Mouse (Mus musculus) c-Kit-positive CD71-positive TER-119-negative erythroid progenitor cells, embryonic 14.5 days (primary cell): ENCODE results near the gene Cpeb2.

Experiments
- DNase-seq: peaks from one replicate; pipeline ENCODE4 v3.0.0-alpha.2; 2013; ENCODE audit warnings: low read depth

The Cpeb2 gene

DNA sequence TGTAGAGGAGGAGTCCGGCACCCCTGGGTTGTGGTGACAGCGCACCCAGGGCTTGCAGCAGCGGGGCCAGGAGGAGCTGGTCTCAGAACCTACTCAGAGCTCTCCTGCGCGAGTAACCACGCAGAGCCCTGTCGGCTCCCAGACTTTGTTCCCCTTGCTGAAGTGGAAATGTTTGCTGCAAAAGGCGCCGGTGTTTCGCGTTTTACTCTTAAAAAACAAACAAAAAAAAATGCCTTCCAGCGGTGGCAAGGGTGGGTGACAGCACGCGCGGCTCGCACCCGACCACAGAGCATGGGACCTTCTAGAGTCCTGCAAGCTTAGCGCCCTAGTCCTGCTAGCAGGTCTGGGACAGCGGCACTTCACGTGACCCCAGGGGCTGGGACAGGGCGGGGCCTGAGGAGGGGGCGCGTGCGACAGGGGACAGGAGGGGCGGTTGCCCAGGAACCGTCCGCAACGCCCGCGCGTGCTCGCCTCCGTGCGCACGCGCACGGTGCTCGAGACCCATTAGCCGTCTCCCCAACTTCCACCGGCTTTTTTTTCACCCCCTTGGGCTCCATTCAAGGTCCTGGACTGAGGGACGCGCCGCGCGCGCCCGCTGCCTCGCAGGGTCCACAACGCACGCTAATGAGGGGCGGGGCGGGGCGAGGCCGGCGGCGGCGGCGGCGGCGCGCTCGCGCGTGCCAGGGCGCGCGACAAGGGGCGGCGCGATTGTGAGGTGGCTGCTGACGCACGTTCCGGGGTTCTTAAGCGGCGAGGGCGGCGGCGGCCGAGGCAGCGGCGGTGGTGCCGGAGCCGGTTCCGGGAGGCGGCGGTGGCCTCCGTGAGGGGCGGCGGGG, at the start of gene Cpeb2:
Cpeb2 (plus strand) TSS at position 691 of the 836 bp plus-strand sequence.
- DNase-seq = peak; percentile 52

DNA sequence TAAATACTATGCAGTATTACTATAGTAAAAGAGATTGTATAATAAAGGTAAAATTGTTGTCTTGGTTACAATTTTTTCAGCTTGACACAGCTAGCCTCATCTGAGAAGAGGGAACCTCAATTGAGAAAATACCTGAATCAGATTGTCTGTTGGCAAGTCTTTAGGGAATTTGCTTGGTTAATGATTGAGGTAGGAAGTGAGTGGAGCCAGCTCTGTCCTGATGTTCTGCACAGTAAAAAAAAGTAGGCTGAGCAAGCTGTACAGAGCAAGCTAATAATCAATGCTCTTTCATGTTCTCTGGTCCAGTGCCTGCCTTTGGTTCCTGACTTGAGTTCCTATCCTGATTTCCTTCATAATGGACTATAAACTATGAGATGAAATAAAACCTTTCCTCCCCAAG, 49.4 kb upstream of the Cpeb2 start:
- DNase-seq = no peak

- no peak for DNase-seq
These were observed 48.1 kb upstream of the Cpeb2 start for GRCm38 (mm10) chr5:43184834-43185233.

DNA sequence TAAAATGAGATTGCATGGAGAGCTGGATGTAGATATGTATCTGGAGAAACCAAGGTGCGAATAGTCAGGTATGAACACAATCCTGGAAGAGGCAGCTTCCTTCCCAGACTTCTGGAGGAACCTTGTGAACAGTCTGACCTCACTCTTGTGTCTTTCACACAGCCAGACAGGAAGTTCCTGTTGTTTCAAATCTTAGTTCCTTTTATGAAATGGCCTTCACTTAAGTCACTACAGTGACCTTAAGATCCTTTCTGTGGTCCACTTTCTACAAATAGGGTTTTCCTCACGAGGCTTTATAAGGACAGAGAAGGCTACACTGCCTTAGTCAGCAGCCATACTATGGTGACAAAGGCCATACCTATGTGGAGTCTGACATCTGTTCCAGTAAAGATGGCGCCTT, 47.5 kb upstream of the Cpeb2 start:
- no peak for DNase-seq

DNA sequence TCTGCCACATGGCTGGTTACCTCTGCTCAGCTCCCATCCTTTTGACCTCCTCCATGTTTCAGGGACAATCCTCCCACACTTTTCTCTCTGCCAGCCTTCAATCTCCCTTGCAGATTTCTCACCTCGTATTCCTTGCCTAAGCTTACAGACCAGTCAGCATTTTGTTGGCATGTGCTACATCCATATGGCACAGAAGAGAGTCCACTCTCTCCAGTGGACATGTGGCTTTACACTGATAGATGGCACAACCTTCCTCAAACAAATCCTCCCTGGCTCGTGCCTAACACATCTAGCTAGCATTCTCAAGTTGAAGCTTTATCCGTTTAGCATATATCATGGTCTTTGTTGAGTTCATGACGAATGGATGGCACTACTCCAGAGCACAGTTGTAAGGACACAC, 32.3 kb upstream of the Cpeb2 start:
- no peak for DNase-seq

DNA sequence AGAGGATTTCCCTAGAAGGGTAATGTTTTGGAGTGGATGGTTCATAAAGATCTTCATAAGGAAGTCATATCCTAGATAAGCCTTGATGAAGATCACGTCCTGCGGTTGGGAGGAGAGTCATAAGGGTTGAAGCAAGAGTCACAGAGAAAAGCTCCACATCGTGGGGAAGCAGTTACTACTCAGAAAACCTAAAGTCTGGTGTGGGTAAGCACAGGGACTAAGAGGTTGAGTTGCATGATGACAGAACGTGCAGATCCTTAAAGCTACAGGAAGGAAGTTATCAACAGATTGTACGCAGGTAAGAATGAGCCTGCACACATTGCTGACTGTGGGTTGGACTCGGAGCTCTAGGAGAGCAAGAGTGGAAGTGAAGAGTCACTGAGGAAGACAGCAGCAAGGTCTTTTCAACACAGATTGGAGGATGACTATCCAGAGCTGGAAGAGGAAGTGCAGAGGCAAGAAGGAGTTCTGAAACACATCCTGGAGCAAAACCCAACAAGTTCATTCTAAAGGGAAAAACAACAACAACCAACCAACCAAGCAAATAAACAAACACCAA, 26.4 kb upstream of the Cpeb2 start:
- no peak for DNase-seq

DNA sequence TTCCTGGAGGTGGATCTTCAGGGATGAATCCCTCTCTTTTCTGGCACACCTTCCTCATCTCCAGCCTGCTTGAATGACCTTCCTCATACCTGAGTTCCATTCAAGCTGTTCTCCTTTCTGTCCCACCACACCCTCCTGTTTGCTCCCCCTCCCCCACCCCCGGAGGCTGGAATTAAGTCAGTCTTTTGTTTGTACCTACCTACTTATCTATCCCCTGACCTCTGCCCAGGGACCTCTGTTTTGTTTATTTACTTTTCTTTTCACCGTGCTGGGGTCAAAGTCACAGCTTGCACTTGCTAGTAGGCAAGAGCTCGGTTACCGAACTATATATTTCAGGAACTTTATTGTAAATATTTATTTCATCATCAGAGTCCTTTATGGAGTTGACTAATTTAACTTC, 15.5 kb upstream of the Cpeb2 start:
- DNase-seq = no peak

- no peak for DNase-seq
These were observed 14.8 kb upstream of the Cpeb2 start for GRCm38 (mm10) chr5:43217987-43218846.

- DNase-seq = no peak
These were observed 14.2 kb upstream of the Cpeb2 start for GRCm38 (mm10) chr5:43218847-43219132.

GRCm38 (mm10) chr5:43223359-43223758, 9.6 kb upstream of the Cpeb2 start:
- no peak for DNase-seq

GRCm38 (mm10) chr5:43224245-43224644, 8.7 kb upstream of the Cpeb2 start:
- no peak for DNase-seq

DNA sequence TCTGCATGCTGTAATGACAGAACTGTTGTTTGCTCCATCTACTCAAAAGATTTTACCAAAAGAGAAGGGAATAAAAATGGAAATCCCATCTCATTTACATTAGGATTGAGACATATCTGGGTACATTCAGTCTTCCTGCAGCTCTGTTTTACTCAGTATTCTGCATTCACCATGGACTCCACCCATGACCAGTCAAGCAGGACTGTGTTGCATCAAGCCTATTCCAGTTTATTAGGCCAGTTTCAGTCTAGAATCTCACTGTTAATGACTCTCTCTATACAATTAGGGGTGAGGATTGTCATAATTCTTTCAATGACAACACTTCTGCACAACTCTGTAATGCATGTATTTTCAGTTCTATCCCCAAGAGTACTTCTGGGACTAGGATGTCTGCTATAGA, 6.8 kb upstream of the Cpeb2 start:
- no peak for DNase-seq

GRCm38 (mm10) chr5:43227607-43228006, 5.4 kb upstream of the Cpeb2 start:
- DNase-seq = no peak

DNA sequence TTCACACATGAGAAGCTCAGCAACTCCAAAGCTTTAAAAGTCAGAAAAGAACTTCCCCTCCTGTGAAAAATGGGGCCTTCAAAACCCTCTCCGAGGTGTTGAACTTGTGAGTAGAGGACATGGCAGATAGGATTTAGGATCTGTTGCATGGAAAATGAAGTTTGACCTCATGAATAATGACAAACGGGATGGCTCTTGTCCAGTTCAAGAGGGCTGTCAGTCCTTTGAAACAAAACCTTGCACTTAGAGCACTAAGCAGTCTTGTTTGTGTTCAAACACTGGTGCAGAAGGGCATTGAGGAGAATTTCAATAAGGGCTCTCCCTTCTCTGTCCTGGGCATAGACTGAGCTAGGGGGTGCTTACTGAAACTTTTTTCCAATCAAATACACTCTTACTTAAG, 1.9 kb upstream of the Cpeb2 start:
- DNase-seq = no peak

DNA sequence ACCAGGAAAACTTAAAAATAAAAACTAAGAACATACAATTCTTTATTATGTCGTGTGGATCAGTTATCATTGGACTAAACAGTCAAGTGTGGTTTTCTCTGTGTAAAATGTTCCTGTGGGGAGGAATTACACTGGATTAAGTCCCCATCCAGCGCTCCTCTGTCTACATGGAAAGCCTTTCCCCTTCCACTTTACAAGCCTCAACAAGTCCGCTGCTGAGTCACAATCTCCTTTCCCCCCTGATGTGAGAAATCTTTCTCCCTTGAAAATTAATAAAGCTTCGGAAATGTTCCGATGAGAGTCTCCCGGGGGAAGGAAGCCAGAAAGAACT, 856 bp upstream of the Cpeb2 start:
- no peak for DNase-seq

DNA sequence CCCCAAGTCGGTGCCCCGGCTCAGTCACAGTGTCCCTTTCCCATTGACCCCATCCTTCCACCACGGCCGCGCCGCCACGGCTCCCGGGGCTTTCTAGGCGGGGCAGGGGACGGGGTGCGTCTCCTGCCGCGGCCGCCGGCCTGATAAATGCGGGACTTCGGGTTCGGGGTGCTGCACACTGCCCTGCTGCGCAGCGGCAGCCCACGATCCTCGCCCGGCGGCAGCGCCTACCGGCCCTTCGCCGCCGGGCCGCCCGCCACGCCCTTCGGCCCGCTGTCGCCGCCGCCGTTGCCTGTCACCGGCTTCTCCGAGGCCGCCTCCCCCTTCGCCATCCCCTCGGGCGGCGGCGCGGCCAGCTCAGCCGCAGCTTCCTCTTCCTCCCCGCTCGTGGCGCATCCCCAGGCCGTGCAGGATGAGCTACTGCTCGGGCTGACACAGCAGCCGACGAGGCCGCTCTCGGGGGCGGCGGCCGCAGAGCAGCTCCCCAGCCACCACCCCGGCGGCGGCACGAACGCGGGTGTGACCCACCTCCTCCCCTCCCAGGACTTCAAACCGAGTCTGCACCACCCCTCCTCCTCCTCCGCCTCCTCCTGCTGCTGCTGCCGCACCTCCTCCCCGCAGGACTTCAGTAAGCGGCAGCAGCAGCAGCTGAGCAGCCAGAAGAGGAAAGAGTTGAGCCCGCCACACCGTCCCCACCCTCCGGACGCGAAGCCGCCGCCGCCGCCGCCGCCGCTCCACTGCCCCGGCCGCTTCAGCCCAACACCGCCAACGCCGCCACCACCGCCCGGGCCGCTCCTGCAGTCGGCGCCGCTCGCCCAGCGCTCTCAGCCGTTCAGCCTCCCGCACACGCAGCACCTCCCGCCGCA, 579 bp downstream of the Cpeb2 start:
- DNase-seq = no peak

DNA sequence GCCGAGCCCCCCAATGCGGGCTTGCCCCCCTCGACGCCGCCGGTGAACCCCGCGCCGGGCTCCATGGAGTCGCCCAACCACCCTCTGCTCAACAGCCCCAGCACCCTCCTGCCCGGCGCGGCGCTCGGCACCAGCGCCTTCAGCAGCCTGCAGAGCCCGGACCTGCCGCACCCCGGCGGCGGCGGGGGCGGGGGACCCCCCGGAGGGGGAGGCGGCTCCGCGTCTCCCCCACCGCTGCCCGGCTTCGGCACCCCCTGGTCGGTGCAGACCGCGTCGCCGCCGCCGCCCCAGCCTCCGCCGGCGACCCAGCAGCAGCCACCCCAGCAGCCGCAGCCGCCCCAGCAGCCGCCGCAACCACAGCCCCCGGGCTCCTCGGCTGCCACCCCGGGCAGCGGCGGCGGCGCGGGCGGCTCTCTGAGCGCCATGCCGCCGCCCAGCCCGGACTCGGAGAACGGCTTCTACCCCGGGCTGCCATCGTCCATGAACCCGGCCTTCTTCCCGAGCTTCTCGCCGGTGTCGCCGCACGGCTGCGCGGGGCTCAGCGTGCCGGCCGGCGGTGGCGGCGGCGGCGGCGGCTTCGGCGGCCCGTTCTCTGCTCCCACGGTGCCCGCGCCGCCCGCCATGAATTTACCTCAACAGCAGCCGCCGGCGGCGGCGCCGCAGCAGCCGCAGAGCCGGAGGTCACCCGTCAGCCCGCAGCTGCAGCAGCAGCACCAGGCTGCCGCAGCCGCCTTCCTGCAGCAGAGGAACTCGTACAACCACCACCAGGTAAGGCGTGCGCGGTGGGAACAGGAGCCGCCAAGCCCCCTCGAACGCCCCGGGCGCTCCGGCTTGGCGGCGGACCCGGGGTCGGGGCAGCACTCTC, 1.6 kb downstream of the Cpeb2 start:
- DNase-seq = no peak

DNA sequence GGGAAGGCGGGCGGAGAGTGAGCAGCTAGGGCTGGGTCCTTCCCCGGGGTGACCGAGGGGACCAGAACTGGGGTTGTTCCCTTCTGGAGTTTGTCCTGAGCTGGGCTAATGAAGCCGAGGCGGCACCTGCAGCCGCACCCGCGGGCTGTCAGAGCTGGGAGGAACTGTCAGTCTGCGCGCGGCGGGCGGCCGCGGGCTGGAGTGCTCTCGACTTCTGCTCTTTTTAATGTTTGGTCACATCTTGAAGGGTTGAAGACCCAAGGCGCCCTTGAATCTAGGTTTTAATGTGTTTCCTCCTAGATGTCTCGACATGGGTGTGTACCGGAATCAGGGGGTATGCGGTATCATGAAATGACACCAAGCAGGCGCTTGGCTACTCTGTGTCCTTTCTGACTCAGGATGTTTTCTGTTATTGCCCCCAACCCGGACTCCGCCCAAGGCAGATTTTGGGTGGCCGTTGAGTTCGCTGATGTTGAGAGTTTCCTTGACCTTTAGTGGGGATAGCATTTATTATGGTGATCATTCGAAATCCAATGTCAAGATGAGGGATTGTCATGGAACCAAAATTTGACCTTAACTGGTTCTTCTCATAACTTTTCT, 2.3 kb downstream of the Cpeb2 start:
- no peak for DNase-seq

DNA sequence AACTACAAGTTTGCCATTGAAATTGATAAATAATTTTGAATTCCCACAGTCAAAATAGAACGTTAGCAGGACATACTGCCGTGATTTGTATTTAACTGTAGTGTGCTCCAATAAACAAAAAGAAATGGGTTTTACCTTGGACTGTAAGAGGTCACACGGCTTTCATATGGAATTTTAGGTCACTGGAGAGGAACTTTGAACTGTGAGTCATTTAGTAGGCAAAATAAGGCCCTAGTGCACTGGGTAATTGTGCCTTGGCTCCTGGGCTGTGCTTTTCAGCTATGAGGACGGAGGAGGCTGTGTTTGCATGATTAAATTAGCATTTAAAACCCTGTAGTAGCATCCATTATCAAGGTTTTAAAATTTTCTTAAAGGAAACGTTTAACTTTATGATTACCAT, 3.0 kb downstream of the Cpeb2 start:
- DNase-seq = no peak

- DNase-seq = no peak
These were observed 3.5 kb downstream of the Cpeb2 start for GRCm38 (mm10) chr5:43236476-43236875.

DNA sequence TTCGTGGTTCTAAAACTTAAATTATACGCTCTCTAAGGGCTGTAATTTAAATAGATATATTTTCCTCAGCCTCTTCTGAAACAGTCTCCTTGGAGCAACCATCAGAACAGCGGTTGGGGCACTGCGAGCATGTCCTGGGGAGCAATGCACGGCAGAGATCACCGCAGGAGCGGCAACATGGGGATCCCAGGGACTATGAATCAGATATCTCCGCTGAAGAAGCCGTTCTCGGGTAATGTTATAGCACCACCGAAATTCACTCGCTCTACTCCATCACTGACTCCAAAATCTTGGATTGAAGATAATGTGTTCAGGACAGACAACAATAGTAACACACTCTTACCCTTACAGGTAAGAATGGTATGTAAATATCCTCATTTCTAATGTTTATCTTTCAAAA, 4.3 kb downstream of the Cpeb2 start:
- DNase-seq = no peak
